Mouse (Mus musculus) lung, embryonic 14.5 days (tissue): ENCODE measurements around the gene Chat. TPM values are rescaled to one million over a fixed set of nuclear protein-coding genes. Genes with fewer than 3 reads are reported as not detected.
A peak's percentile ranks its signal among the peaks of the same experiment; 100 is the strongest.
"Not testable (repeated sequence)": the region's sequence is repeated elsewhere in the genome, so short reads cannot be mapped to it uniquely, and the experiment has no call there.

Experiments
- ATAC-seq: fragments of 200-750 bp; cut with Nextera tagmentation; 2 replicates; pipeline ENCODE4 v1.8.0; 2017; ENCODE audit warnings: mild to moderate bottlenecking, moderate TSS enrichment, moderate library complexity; ENCODE audit not compliant: insufficient read depth
- DNase-seq: peaks from one replicate; pipeline ENCODE4 v3.0.0-alpha.2; 2015
- H3K27ac ChIP-seq: fragments of 300-500 bp; sonication (generic); 2 replicates; pipeline ENCODE4 v1.5.1; 2014; ENCODE audit warnings: low read depth, mild to moderate bottlenecking, moderate library complexity
- H3K27me3 ChIP-seq: fragments of 300-500 bp; sonication (generic); 2 replicates; pipeline ENCODE4 v1.6.1; 2014; ENCODE audit warnings: low read length, control low read depth; ENCODE audit not compliant: insufficient read depth
- H3K36me3 ChIP-seq: fragments of 300-500 bp; sonication (generic); 2 replicates; pipeline ENCODE4 v1.6.1; 2014; ENCODE audit warnings: control low read depth; ENCODE audit not compliant: insufficient read depth
- H3K4me1 ChIP-seq: fragments of 300-500 bp; sonication (generic); 2 replicates; pipeline ENCODE4 v1.6.1; 2014; ENCODE audit warnings: antibody characterized with exemption, control low read depth; ENCODE audit not compliant: insufficient read depth
- H3K4me2 ChIP-seq: fragments of 300-500 bp; sonication (generic); 2 replicates; pipeline ENCODE4 v1.6.1; 2014; ENCODE audit warnings: mild to moderate bottlenecking
- H3K4me3 ChIP-seq: fragments of 300-500 bp; sonication (generic); 2 replicates; pipeline ENCODE4 v1.5.1; 2014; ENCODE audit warnings: low read depth, low read length
- H3K9ac ChIP-seq: fragments of 300-500 bp; sonication (generic); 2 replicates; pipeline ENCODE4 v1.6.1; 2014
- H3K9me3 ChIP-seq: fragments of 300-500 bp; sonication (generic); 2 replicates; pipeline ENCODE4 v1.6.1; 2016; ENCODE audit warnings: low read depth, low read length, control low read depth
- CTCF ChIP-seq: IDR thresholded peaks from 2 replicates; pipeline ENCODE4 v1.5.1; 2016; ENCODE audit warnings: antibody characterized with exemption, low read depth
- WGBS: fragments of 180-500 bp; shearing (Covaris S2); extraction: QIAGEN DNeasy Blood & Tissue Kit; methylation state at CpG from one replicate; pipeline ENCODE4 v1.1.7; 2014; 5-methylcytosine and 5-hydroxymethylcytosine counted together
- polyA plus RNA-seq: library from polyadenylated mRNA; unstranded; fragments of >200 nt; fragmentation: Nextera tagmentation; extraction: Ambion mirVana; gene quantifications from 2 replicates; pipeline ENCODE4 v1.2.1, GENCODE M21; 2014

Chat gene
- polyA plus RNA-seq, 1 experiment from 2014 or later, result not detected

DNA sequence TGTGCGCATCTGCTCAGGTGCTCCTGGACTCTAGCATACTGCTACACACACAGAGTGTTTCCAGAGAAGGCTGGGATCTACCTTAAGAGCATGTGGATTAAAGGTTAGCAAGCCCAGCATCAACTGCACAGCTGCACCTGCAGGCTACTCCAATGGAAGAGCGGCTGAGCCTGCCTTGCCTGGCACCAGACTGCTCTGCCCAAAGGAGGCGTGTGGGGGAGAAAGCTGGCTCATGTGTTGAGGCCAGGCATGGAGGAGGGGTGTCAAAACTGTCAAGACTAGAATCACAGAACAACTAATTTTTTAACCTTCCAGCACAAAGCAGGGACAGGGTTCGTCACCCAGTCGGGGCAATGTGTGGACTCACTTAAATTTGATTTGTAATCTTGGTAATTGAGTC is 53.7 kb downstream of the Chat start:
- no peak for ATAC-seq
- 67% methylated on average over 5 of the region's 5 CpGs for WGBS
- no peak overlapping the region for H3K4me3 ChIP-seq

DNA sequence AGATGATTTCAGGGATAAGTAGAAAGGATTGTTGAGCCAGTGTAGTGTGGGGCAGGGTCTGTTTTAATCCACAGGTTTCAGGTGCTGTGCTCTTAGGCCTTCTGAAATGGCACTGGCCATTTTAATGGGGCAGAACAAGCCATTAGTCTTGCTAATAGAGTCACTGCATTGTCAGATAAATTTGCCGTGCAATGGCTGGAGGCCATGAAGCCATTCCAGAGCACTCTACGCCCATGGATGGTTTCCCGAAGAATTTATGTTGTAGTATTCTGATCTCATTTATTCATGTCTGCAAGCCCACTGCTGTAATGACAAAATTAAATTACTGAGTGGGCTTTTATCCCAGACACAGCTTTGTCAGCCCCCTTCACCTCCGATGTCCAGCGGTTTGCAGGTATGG is 55.7 kb downstream of the Chat start:
- Histone ChIP-seq H3K36me3 (no peaks in the 10 kb centered on the region), H3K27me3 (no peaks in the 10 kb centered on the region), H3K9me3 (no peaks in the 10 kb centered on the region; the same call in 1 of the 2 replicates), H3K4me1 (no peaks in the 10 kb centered on the region), H3K27ac (no peak overlapping the region), H3K4me3 (no peak overlapping the region), H3K4me2 (no peak overlapping the region), H3K9ac (no peak overlapping the region)
- no peak for TF ChIP-seq CTCF
- ATAC-seq (no peak), DNase-seq (no peak)
- WGBS, result 84% methylated on average over 5 of the region's 5 CpGs

More for the DNA sequence above, 53.7 kb downstream of the Chat start:
- no peaks in the 10 kb centered on the region for H3K36me3 ChIP-seq
- H3K27me3 ChIP-seq, result no peaks in the 10 kb centered on the region
- H3K9me3 ChIP-seq, result no peaks in the 10 kb centered on the region; the same call in 1 of the 2 replicates
- no peak overlapping the region for H3K9ac ChIP-seq
- no peaks in the 10 kb centered on the region for H3K4me1 ChIP-seq
- no peak overlapping the region for H3K27ac ChIP-seq
- no peak for TF ChIP-seq CTCF
- no peak overlapping the region for H3K4me2 ChIP-seq
- DNase-seq, result no peak

GRCm38 (mm10) chr14:32405399-32405798 is 60.4 kb downstream of the Chat start:
- H3K4me1 ChIP-seq, H3K9me3 ChIP-seq, H3K27ac ChIP-seq, H3K27me3 ChIP-seq, DNase-seq, H3K9ac ChIP-seq, H3K4me3 ChIP-seq, ATAC-seq, H3K4me2 ChIP-seq, H3K36me3 ChIP-seq: not testable (repeated sequence)
- WGBS, result 40% methylated on average over 1 of the region's 1 CpGs

DNA sequence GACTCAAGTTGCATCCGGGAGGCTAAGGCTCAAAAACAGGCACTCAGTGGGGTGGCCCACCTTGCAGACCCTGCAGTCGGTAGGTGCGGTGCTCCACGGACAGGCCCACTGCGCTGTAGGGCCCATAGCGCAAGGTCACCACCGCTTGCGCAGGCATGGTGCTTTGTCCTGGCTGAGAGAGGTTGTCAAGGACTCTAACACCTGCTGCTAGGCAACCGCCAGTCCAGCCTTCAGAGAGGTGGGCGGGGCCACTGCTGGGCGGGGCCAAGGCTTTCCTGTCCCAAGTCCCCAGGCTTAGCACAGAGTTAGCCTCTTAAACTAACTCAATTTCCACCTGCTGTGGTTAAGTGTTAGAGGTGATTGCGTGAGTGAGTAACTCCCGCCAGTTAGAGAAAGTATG is 77.6 kb downstream of the Chat start, which contains the start of gene 1700024G13Rik:
TSS of gene 1700024G13Rik (minus strand) at position 196 of the 400 bp plus-strand sequence.
- DNase-seq (peak; percentile 79), ATAC-seq (peak; percentile 74)
- no peak within 1 kb of the TSS for H3K27ac ChIP-seq
- no peaks in the 10 kb centered on the region for H3K36me3 ChIP-seq
- H3K27me3 ChIP-seq, result no peaks in the 10 kb centered on the region
- H3K9ac ChIP-seq, result no peak within 1 kb of the TSS
- WGBS, result 4% methylated on average over 13 of the region's 13 CpGs
- no peaks in the 10 kb centered on the region for H3K4me1 ChIP-seq
- no peak for TF ChIP-seq CTCF
- H3K9me3 ChIP-seq, result no peaks in the 10 kb centered on the region
- H3K4me3 ChIP-seq, result no peak within 1 kb of the TSS
- no peak within 1 kb of the TSS for H3K4me2 ChIP-seq

DNA sequence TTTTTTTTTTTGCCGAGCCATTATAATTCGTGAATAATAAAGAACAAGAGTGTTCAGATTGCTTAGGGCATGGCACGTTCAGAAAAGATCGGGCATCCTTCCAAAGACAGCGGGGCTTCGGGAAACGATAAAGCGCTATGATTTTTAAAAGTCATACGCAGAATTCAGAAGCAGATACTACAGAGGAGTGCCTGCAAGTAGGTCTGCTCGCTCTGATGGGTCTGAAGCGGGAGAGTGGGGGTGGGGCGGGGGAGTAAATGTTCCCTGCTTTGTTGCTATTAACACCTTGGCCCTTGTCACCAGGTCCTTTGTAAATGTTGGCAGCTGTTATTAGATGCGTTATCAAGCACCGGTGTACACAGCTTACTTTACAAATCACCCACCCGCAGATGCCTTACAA is 84.2 kb downstream of the Chat start:
- DNase-seq, result no peak

GRCm38 (mm10) chr14:32381066-32381465 is 84.7 kb downstream of the Chat start:
- TF ChIP-seq CTCF, result no peak

More for the DNA sequence above, 84.2 kb downstream of the Chat start:
- no peaks in the 10 kb centered on the region for H3K36me3 ChIP-seq
- no peak for TF ChIP-seq CTCF
- no peaks in the 10 kb centered on the region for H3K4me1 ChIP-seq
- no peak overlapping the region for H3K4me3 ChIP-seq
- no peaks in the 10 kb centered on the region for H3K9me3 ChIP-seq
- H3K27ac ChIP-seq, result no peak overlapping the region
- 25% methylated on average over 15 of the region's 15 CpGs for WGBS
- no peak overlapping the region for H3K9ac ChIP-seq
- no peak overlapping the region for H3K4me2 ChIP-seq
- no peak for ATAC-seq
- peaks cover 20% of the 10 kb centered on the region for H3K27me3 ChIP-seq

DNA sequence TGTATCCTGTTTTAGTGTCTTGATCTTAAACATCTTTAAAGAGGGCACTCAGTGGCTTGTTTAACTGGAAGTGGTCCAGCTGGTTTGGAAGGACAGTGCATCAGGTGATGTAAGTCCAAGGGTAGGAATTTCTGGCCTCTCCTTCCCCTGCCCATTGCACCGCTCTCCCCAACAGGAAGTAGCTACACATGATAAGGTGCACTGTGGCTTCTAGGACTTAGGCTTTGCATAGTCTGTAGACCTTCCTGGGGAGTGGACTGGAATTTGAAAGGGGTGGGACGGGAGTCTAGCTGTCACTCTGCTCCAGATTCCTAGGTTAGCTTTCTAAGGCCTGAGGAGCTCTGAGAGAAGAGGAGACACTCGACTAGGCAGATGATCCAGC is 85.7 kb downstream of the Chat start:
- Histone ChIP-seq H3K27ac (no peak overlapping the region), H3K4me2 (no peak overlapping the region), H3K27me3 (peaks cover 20% of the 10 kb centered on the region), H3K4me3 (no peak overlapping the region), H3K4me1 (no peaks in the 10 kb centered on the region), H3K9me3 (no peaks in the 10 kb centered on the region), H3K36me3 (no peaks in the 10 kb centered on the region), H3K9ac (no peak overlapping the region)
- no peak for TF ChIP-seq CTCF
- peak; percentile 4 for DNase-seq
- 46% methylated on average over 3 of the region's 3 CpGs for WGBS
- ATAC-seq, result no peak

More at GRCm38 (mm10) chr14:32381066-32381465, 84.7 kb downstream of the Chat start:
- H3K4me1 ChIP-seq, result no peaks in the 10 kb centered on the region
- no peaks in the 10 kb centered on the region for H3K9me3 ChIP-seq
- WGBS, result 18% methylated on average over 7 of the region's 7 CpGs
- peaks cover 20% of the 10 kb centered on the region for H3K27me3 ChIP-seq
- no peak overlapping the region for H3K4me2 ChIP-seq
- DNase-seq, result no peak
- H3K27ac ChIP-seq, result no peak overlapping the region
- no peaks in the 10 kb centered on the region for H3K36me3 ChIP-seq
- H3K4me3 ChIP-seq, result no peak overlapping the region
- ATAC-seq, result no peak
- H3K9ac ChIP-seq, result no peak overlapping the region
